Mouse (Mus musculus): ENCODE data around the gene Sgms2. TPM values are rescaled to one million over a fixed set of nuclear protein-coding genes. Genes with fewer than 3 reads are reported as not detected.
A peak's percentile ranks its signal among the peaks of the same experiment; 100 is the strongest.

The Sgms2 gene
- polyA plus RNA-seq, 1 experiment: 4.2 TPM

GRCm38 (mm10) chr3:131317126-131317525, 174.1 kb downstream of the Sgms2 start:
- Histone ChIP-seq H3K79me2 (ENCODE audit: control insufficient read depth, insufficient read depth) (no peaks in the 10 kb centered on the region), H3ac (ENCODE audit: control insufficient read depth, insufficient read length) (no peak overlapping the region), H3K4me3 (no peak overlapping the region), H3K27me3 (ENCODE audit: control insufficient read depth, insufficient read depth, insufficient read length) (no peaks in the 10 kb centered on the region), H3K4me2 (ENCODE audit: low read depth) (peak overlapping the region; percentile 61), H3K36me3 (ENCODE audit: control insufficient read depth, insufficient read depth) (no peaks in the 10 kb centered on the region)
- no peak for TF ChIP-seq CEBPB (IDR thresholded peaks at IDR 0.05; ENCODE audit: insufficient read depth, poor library complexity, severe bottlenecking)
- no peak for TF ChIP-seq REST (IDR thresholded peaks at IDR 0.05; ENCODE audit: insufficient read depth, insufficient read length)
- no peak for TF ChIP-seq MAX (IDR thresholded peaks at IDR 0.05; ENCODE audit: low read depth)

DNA sequence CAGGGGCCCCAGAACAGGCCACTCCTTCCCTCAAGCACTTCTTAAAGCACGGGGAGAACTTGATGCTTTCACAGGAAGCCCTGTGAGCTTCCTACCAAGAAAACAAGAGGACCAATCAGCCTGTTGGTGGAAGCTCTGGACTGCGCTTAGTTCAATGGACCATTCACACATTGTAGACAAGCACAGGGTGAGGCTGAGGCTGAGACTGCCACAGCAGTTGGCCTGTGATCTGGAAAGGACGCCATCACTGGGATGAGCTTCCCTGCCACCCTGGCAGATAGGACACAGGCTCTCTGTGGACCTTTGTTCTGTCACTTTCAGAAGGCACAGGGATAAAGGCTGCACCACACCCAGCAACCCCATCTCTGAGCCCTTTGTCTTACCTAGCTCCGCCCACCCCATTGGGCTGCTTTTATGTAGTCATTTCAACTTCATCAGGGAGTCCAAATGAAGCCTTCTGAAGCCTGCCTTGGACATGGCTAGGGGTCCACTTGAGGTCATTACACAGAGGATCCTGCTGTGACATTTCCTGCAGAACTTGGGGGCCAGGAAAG, 175.2 kb downstream of the Sgms2 start:
- Histone ChIP-seq H3K4me3 (no peak overlapping the region), H3K27me3 (ENCODE audit: control insufficient read depth, insufficient read depth, insufficient read length) (no peaks in the 10 kb centered on the region), H3K36me3 (ENCODE audit: control insufficient read depth, insufficient read depth) (no peaks in the 10 kb centered on the region), H3K79me2 (ENCODE audit: control insufficient read depth, insufficient read depth) (no peaks in the 10 kb centered on the region), H3K4me2 (ENCODE audit: low read depth) (no peak overlapping the region), H3ac (ENCODE audit: control insufficient read depth, insufficient read length) (no peak overlapping the region)
- no peak for TF ChIP-seq MAX (IDR thresholded peaks at IDR 0.05; ENCODE audit: low read depth)
- TF ChIP-seq TCF12 (IDR thresholded peaks at IDR 0.05; ENCODE audit: insufficient read depth, poor library complexity, severe bottlenecking): no peak
- TF ChIP-seq CEBPB (IDR thresholded peaks at IDR 0.05; ENCODE audit: insufficient read depth, poor library complexity, severe bottlenecking): no peak
- no peak for TF ChIP-seq POLR2AphosphoS2 (IDR thresholded peaks at IDR 0.05; ENCODE audit: insufficient read length, low read depth)
- no peak for TF ChIP-seq POLR2A (IDR thresholded peaks at IDR 0.05; ENCODE audit: insufficient read length, low read depth)
- TF ChIP-seq MYOD1 (IDR thresholded peaks at IDR 0.05; ENCODE audit: control insufficient read depth in 1 of 3, insufficient read length in 2 of 3, low read depth in 2 of 3): no peak
- no peak for TF ChIP-seq MYOG (IDR thresholded peaks at IDR 0.05; ENCODE audit: control insufficient read depth in 1 of 3, insufficient read depth in 1 of 3, insufficient read length in 2 of 3, low read depth in 2 of 3)
- TF ChIP-seq SRF (IDR thresholded peaks at IDR 0.05; ENCODE audit: control insufficient read depth, insufficient read length, low read depth): no peak
- no peak for TF ChIP-seq REST (IDR thresholded peaks at IDR 0.05; ENCODE audit: insufficient read depth, insufficient read length)
- no peak for TF ChIP-seq E2F4 (IDR thresholded peaks at IDR 0.05; ENCODE audit: insufficient read depth)
- no peak for TF ChIP-seq TCF3 (IDR thresholded peaks at IDR 0.05; ENCODE audit: insufficient read length, low read depth)
- no peak for TF ChIP-seq USF1 (IDR thresholded peaks at IDR 0.05; ENCODE audit: low read depth)

- Histone ChIP-seq H3K4me2 (ENCODE audit: low read depth) (no peak overlapping the region), H3K36me3 (ENCODE audit: control insufficient read depth, insufficient read depth) (no peaks in the 10 kb centered on the region), H3ac (ENCODE audit: control insufficient read depth, insufficient read length) (no peak overlapping the region), H3K4me3 (no peak overlapping the region), H3K79me2 (ENCODE audit: control insufficient read depth, insufficient read depth) (no peaks in the 10 kb centered on the region), H3K27me3 (ENCODE audit: control insufficient read depth, insufficient read depth, insufficient read length) (no peaks in the 10 kb centered on the region)
- TF ChIP-seq USF1 (IDR thresholded peaks at IDR 0.05; ENCODE audit: low read depth): no peak
- TF ChIP-seq MYOD1 (IDR thresholded peaks at IDR 0.05; ENCODE audit: control insufficient read depth in 1 of 3, insufficient read length in 2 of 3, low read depth in 2 of 3): no peak
- TF ChIP-seq POLR2AphosphoS2 (IDR thresholded peaks at IDR 0.05; ENCODE audit: insufficient read length, low read depth): no peak
- TF ChIP-seq E2F4 (IDR thresholded peaks at IDR 0.05; ENCODE audit: insufficient read depth): no peak
Measured at GRCm38 (mm10) chr3:131312340-131312739, 178.9 kb downstream of the Sgms2 start.

DNA sequence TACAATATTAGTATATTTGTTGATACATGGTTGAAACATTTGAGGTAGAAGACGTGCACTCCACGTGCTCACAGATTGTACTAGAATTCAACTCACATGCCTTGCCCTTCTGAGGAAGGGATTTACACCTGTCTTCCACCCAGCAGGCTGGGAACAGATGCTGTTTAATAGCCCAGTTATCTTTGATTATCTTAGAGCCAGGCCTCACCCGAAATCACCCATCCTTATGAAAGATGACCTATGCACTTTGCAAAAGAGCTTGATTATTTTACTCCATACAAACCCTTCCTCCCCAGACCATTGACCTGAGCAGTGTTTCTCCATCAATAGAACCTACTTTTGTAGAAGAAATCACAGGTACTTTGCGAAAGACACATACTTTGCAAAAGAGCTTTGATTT, 180.6 kb downstream of the Sgms2 start:
- TF ChIP-seq TCF12 (IDR thresholded peaks at IDR 0.05; ENCODE audit: insufficient read depth, poor library complexity, severe bottlenecking): no peak
- no peak for TF ChIP-seq SRF (IDR thresholded peaks at IDR 0.05; ENCODE audit: control insufficient read depth, insufficient read length, low read depth)
- no peak for TF ChIP-seq USF1 (IDR thresholded peaks at IDR 0.05; ENCODE audit: low read depth)
- TF ChIP-seq REST (IDR thresholded peaks at IDR 0.05; ENCODE audit: insufficient read depth, insufficient read length): no peak
- TF ChIP-seq CEBPB (IDR thresholded peaks at IDR 0.05; ENCODE audit: insufficient read depth, poor library complexity, severe bottlenecking): no peak
- TF ChIP-seq MYOG (IDR thresholded peaks at IDR 0.05; ENCODE audit: control insufficient read depth in 1 of 3, insufficient read depth in 1 of 3, insufficient read length in 2 of 3, low read depth in 2 of 3): no peak
- TF ChIP-seq E2F4 (IDR thresholded peaks at IDR 0.05; ENCODE audit: insufficient read depth): no peak
- TF ChIP-seq MAX (IDR thresholded peaks at IDR 0.05; ENCODE audit: low read depth): no peak
- TF ChIP-seq TCF3 (IDR thresholded peaks at IDR 0.05; ENCODE audit: insufficient read length, low read depth): no peak
- TF ChIP-seq POLR2AphosphoS2 (IDR thresholded peaks at IDR 0.05; ENCODE audit: insufficient read length, low read depth): no peak
- no peak for TF ChIP-seq POLR2A (IDR thresholded peaks at IDR 0.05; ENCODE audit: insufficient read length, low read depth)
- TF ChIP-seq MYOD1 (IDR thresholded peaks at IDR 0.05; ENCODE audit: control insufficient read depth in 1 of 3, insufficient read length in 2 of 3, low read depth in 2 of 3): no peak
- H3K79me2 ChIP-seq (ENCODE audit: control insufficient read depth, insufficient read depth): no peaks in the 10 kb centered on the region
- H3K36me3 ChIP-seq (ENCODE audit: control insufficient read depth, insufficient read depth): no peaks in the 10 kb centered on the region
- H3ac ChIP-seq (ENCODE audit: control insufficient read depth, insufficient read length): no peak overlapping the region
- no peaks in the 10 kb centered on the region for H3K27me3 ChIP-seq (ENCODE audit: control insufficient read depth, insufficient read depth, insufficient read length)
- H3K4me2 ChIP-seq (ENCODE audit: low read depth): no peak overlapping the region
- no peak overlapping the region for H3K4me3 ChIP-seq

GRCm38 (mm10) chr3:131307811-131308210, 183.4 kb downstream of the Sgms2 start:
- TF ChIP-seq REST (IDR thresholded peaks at IDR 0.05; ENCODE audit: insufficient read depth, insufficient read length) (no peak), TCF3 (IDR thresholded peaks at IDR 0.05; ENCODE audit: insufficient read length, low read depth) (no peak), SRF (IDR thresholded peaks at IDR 0.05; ENCODE audit: control insufficient read depth, insufficient read length, low read depth) (no peak), MYOG (IDR thresholded peaks at IDR 0.05; ENCODE audit: control insufficient read depth in 1 of 3, insufficient read depth in 1 of 3, insufficient read length in 2 of 3, low read depth in 2 of 3) (no peak), CEBPB (IDR thresholded peaks at IDR 0.05; ENCODE audit: insufficient read depth, poor library complexity, severe bottlenecking) (no peak), POLR2A (IDR thresholded peaks at IDR 0.05; ENCODE audit: insufficient read length, low read depth) (no peak), E2F4 (IDR thresholded peaks at IDR 0.05; ENCODE audit: insufficient read depth) (no peak), USF1 (IDR thresholded peaks at IDR 0.05; ENCODE audit: low read depth) (no peak), MAX (IDR thresholded peaks at IDR 0.05; ENCODE audit: low read depth) (no peak), TCF12 (IDR thresholded peaks at IDR 0.05; ENCODE audit: insufficient read depth, poor library complexity, severe bottlenecking) (no peak), MYOD1 (IDR thresholded peaks at IDR 0.05; ENCODE audit: control insufficient read depth in 1 of 3, insufficient read length in 2 of 3, low read depth in 2 of 3) (no peak), POLR2AphosphoS2 (IDR thresholded peaks at IDR 0.05; ENCODE audit: insufficient read length, low read depth) (no peak)
- no peaks in the 10 kb centered on the region for H3K79me2 ChIP-seq (ENCODE audit: control insufficient read depth, insufficient read depth)

More at GRCm38 (mm10) chr3:131307811-131308210, 183.4 kb downstream of the Sgms2 start:
- no peak overlapping the region for H3K4me3 ChIP-seq
- no peak overlapping the region for H3K4me2 ChIP-seq (ENCODE audit: low read depth)
- H3K27me3 ChIP-seq (ENCODE audit: control insufficient read depth, insufficient read depth, insufficient read length): no peaks in the 10 kb centered on the region
- no peaks in the 10 kb centered on the region for H3K36me3 ChIP-seq (ENCODE audit: control insufficient read depth, insufficient read depth)
- H3ac ChIP-seq (ENCODE audit: control insufficient read depth, insufficient read length): no peak overlapping the region
